ENCODE assay signal across 7 mouse cellular contexts in genomic region chr6:122801301-122801800, GRCm38 (mm10). TPM values are rescaled to one million over a fixed set of nuclear protein-coding genes. Genes with fewer than 3 reads are reported as not detected.
DNase-seq lines count a peak whose midpoint lies in the region; ATAC-seq and TF ChIP-seq lines count a peak whose summit lies in the region.

Gene Slc2a3, minus strand, starts transcription at chr6:122801640.

- H3K4me2 ChIP-seq in forebrain, postnatal 0 days (ENCODE audit: low read depth), result peak within 1 kb of the TSS; percentile 95
- H3K4me2 ChIP-seq in lung, embryonic 16.5 days (ENCODE audit: low read depth, low read length), result peak within 1 kb of the TSS; percentile 98

- peak within 1 kb of the TSS; percentile 49 for H3K4me3 ChIP-seq in forebrain, postnatal 0 days (ENCODE audit: low read depth, low read length)
- H3K4me3 ChIP-seq in lung, embryonic 16.5 days (ENCODE audit: low read length), result peak within 1 kb of the TSS; percentile 61

- no peaks in the 10 kb centered on the region for H3K36me3 ChIP-seq in forebrain, postnatal 0 days (ENCODE audit: insufficient read depth)
- H3K36me3 ChIP-seq in lung, embryonic 16.5 days (ENCODE audit: control insufficient read depth, insufficient read depth, low read length), result no peaks in the 10 kb centered on the region

- 1% methylated on average over 46 of the region's 46 CpGs for WGBS in forebrain, postnatal 0 days
- WGBS in lung, embryonic 16.5 days, result under 1% methylated on average over 33 of the region's 46 CpGs

- no peak for TF ChIP-seq CTCF in forebrain, postnatal 0 days (IDR thresholded peaks at IDR 0.05; ENCODE audit: low read depth)

- peak; percentile 86 for DNase-seq in R1 (ENCODE audit: low read depth, low spot score)
- peak; percentile 78 to 82 for DNase-seq in cerebellum, adult 18-20 months
- peak; percentile 56 for DNase-seq in forebrain, postnatal 0 days
- peak; percentile 49 for DNase-seq in layer of hippocampus, adult 9-11 months
- peak; percentile 74 for DNase-seq in retina, postnatal 1 day

- peak within 1 kb of the TSS; percentile 82 for H3K27ac ChIP-seq in forebrain, postnatal 0 days (ENCODE audit: low read depth, low read length)
- peak within 1 kb of the TSS; percentile 59 for H3K27ac ChIP-seq in lung, embryonic 16.5 days (ENCODE audit: low read length)

- H3K4me1 ChIP-seq in forebrain, postnatal 0 days (ENCODE audit: insufficient read depth), result peaks cover 5% of the 10 kb centered on the region; the same call in 1 of the 2 replicates
- H3K4me1 ChIP-seq in lung, embryonic 16.5 days (replicated peaks; ENCODE audit: control insufficient read depth, insufficient read depth, low read length), result peaks cover 10% of the 10 kb centered on the region; the same call in 1 of the 2 replicates

- H3K9ac ChIP-seq in forebrain, postnatal 0 days, result peak within 1 kb of the TSS; percentile 72
- H3K9ac ChIP-seq in lung, embryonic 16.5 days (ENCODE audit: low read length), result peak within 1 kb of the TSS; percentile 79

- no peaks in the 10 kb centered on the region for H3K9me3 ChIP-seq in forebrain, postnatal 0 days (ENCODE audit: low read length)
- no peaks in the 10 kb centered on the region for H3K9me3 ChIP-seq in lung, embryonic 16.5 days (ENCODE audit: control insufficient read depth, low read length)

- H3K27me3 ChIP-seq in forebrain, postnatal 0 days (ENCODE audit: insufficient read depth, low read length), result no peaks in the 10 kb centered on the region
- no peaks in the 10 kb centered on the region; the same call in 1 of the 2 replicates for H3K27me3 ChIP-seq in lung, embryonic 16.5 days (ENCODE audit: control insufficient read depth, insufficient read depth, low read depth, low read length)

- ATAC-seq in forebrain, postnatal 0 days, result peak; percentile 73
- ATAC-seq in hematopoietic stem cell, adult 5-6 weeks (replicated peaks in 1 of 2; ENCODE audit: insufficient read depth in 1 of 2, low FRiP score in 2 of 2, low TSS enrichment in 1 of 2, low read depth in 1 of 2, poor library complexity in 2 of 2, severe bottlenecking in 2 of 2), result peak; percentile 39 to 65
- peak; percentile 73 for ATAC-seq in lung, embryonic 16.5 days (ENCODE audit: low read depth)

RNA-seq across cellular contexts. Expression of gene Slc2a3, which starts in this region (rescaled TPM):
- total RNA-seq in forebrain, postnatal 0 days (2014; rRNA removed), result 68.9 and 78.2 TPM in 2 replicates
- 27.3 and 41.6 TPM in 2 replicates for polyA plus RNA-seq in forebrain, postnatal 0 days (2015; fragmentation: Nextera tagmentation; extraction: Ambion mirVana)
- 64.6 and 82.1 TPM in 2 replicates for total RNA-seq in hematopoietic stem cell, adult 5-6 weeks (2017)
- 6.9 and 7.5 TPM in 2 replicates for polyA plus RNA-seq in lung, embryonic 16.5 days (2015; fragmentation: Nextera tagmentation; extraction: Ambion mirVana)

Comparison
In these comparisons a context has a peak if more than half of its experiments do, and no peak if none do; other contexts are left out.
1. Peak in every context shown above with its lines: DNase-seq, ATAC-seq, H3K4me3 ChIP-seq and H3K27ac ChIP-seq.